Mouse (Mus musculus): Measurements from ENCODE around the gene Gm44805.

DNA sequence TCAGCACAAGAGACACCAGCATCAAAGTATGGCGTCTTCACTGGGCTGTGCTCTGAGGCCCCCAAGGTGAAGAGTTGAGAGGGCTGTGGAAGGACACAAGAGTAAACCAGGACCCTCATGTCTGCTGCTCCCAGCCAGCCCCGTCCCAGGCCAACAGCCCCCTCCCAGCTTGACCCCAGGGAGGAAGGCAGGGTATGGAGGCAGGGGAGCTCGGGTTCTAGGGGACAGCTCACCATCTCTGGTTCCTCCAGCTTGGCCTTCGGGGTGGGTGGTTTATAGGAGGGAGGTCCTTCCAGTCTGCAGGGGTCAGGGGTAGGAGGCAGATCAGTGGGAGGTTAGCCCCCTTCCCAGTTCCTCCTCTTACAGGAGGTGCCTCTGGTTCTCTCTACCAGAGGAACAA lies 38.0 kb upstream of the Gm44805 start:
- no peak for TF ChIP-seq CTCF (IDR thresholded peaks at IDR 0.05; ENCODE audit: borderline replicate concordance, insufficient read depth, low read length)
- no peak for TF ChIP-seq POLR2A (IDR thresholded peaks at IDR 0.05; ENCODE audit: low read depth, low read length)

Data from embryonic fibroblast, embryonic 13.5 days (primary cell).